Mouse (Mus musculus): ENCODE measurements around the gene Rhox2h. TPM values are rescaled to one million over a fixed set of nuclear protein-coding genes. Genes with fewer than 3 reads are reported as not detected.
"Not testable (repeated sequence)": the region's sequence is repeated elsewhere in the genome, so short reads cannot be mapped to it uniquely, and the experiment has no call there.

The Rhox2h gene
- polyA plus RNA-seq (2015; fragmentation: Nextera tagmentation; extraction: Ambion mirVana): not detected in 2 replicates

- H3K36me3 ChIP-seq (ENCODE audit: control insufficient read depth, insufficient read depth, low read length); H3K4me1 ChIP-seq (replicated peaks; ENCODE audit: control insufficient read depth, insufficient read depth); H3K4me2 ChIP-seq (replicated peaks; ENCODE audit: low read depth); ATAC-seq (ENCODE audit: low FRiP score, low TSS enrichment); H3K4me3 ChIP-seq (ENCODE audit: low read depth, low read length); DNase-seq (ENCODE audit: low spot score); H3K27ac ChIP-seq (replicated peaks); H3K9ac ChIP-seq (ENCODE audit: low read length); H3K9me3 ChIP-seq (ENCODE audit: control insufficient read depth, low read length); H3K27me3 ChIP-seq (ENCODE audit: control insufficient read depth, insufficient read depth, low read length): not testable (repeated sequence)
- 89% methylated on average over 8 of the region's 8 CpGs for WGBS
Observed at GRCm38 (mm10) chrX:37673177-37673576, at the start of gene Rhox2h. Gene Rhox2h, minus strand, starts transcription at chrX:37673277.

- no peaks in the 10 kb centered on the region for H3K4me1 ChIP-seq (replicated peaks; ENCODE audit: control insufficient read depth, insufficient read depth)
- H3K9me3 ChIP-seq (ENCODE audit: control insufficient read depth, low read length): no peaks in the 10 kb centered on the region
- no peaks in the 10 kb centered on the region for H3K27me3 ChIP-seq (ENCODE audit: control insufficient read depth, insufficient read depth, low read length)
- no peak overlapping the region for H3K27ac ChIP-seq (replicated peaks)
- no peaks in the 10 kb centered on the region for H3K36me3 ChIP-seq (ENCODE audit: control insufficient read depth, insufficient read depth, low read length)
- 55% methylated on average over 3 of the region's 3 CpGs for WGBS
- DNase-seq (ENCODE audit: low spot score) (no peak), ATAC-seq (ENCODE audit: low FRiP score, low TSS enrichment) (no peak)
- H3K4me2 ChIP-seq (replicated peaks; ENCODE audit: low read depth): no peak overlapping the region
- H3K4me3 ChIP-seq (ENCODE audit: low read depth, low read length): no peak overlapping the region
- no peak for TF ChIP-seq CTCF (IDR thresholded peaks at IDR 0.05; ENCODE audit: low read depth)
- no peak for TF ChIP-seq EP300 (optimal IDR thresholded peaks at IDR 0.05)
- H3K9ac ChIP-seq (ENCODE audit: low read length): no peak overlapping the region
Observed at GRCm38 (mm10) chrX:37701821-37702387, 28.8 kb upstream of the Rhox2h start.

- WGBS: 66% methylated on average over 2 of the region's 2 CpGs
Observed at GRCm38 (mm10) chrX:37692261-37692660, 19.2 kb upstream of the Rhox2h start.

GRCm38 (mm10) chrX:37683031-37683715, 10.1 kb upstream of the Rhox2h start:
- H3K4me1 ChIP-seq (replicated peaks; ENCODE audit: control insufficient read depth, insufficient read depth): no peaks in the 10 kb centered on the region
- no peaks in the 10 kb centered on the region for H3K36me3 ChIP-seq (ENCODE audit: control insufficient read depth, insufficient read depth, low read length)
- no peak overlapping the region for H3K27ac ChIP-seq (replicated peaks)
- no peak overlapping the region for H3K9ac ChIP-seq (ENCODE audit: low read length)
- TF ChIP-seq CTCF (IDR thresholded peaks at IDR 0.05; ENCODE audit: low read depth) (no peak), EP300 (optimal IDR thresholded peaks at IDR 0.05) (no peak)
- DNase-seq (ENCODE audit: low spot score) (no peak), ATAC-seq (ENCODE audit: low FRiP score, low TSS enrichment) (no peak)
- H3K4me3 ChIP-seq (ENCODE audit: low read depth, low read length): no peak overlapping the region
- 83% methylated on average over 24 of the region's 24 CpGs for WGBS
- H3K27me3 ChIP-seq (ENCODE audit: control insufficient read depth, insufficient read depth, low read length): no peaks in the 10 kb centered on the region
- H3K9me3 ChIP-seq (ENCODE audit: control insufficient read depth, low read length): no peaks in the 10 kb centered on the region
- H3K4me2 ChIP-seq (replicated peaks; ENCODE audit: low read depth): no peak overlapping the region

More at GRCm38 (mm10) chrX:37692261-37692660, 19.2 kb upstream of the Rhox2h start:
- no peak overlapping the region for H3K4me2 ChIP-seq (replicated peaks; ENCODE audit: low read depth)
- H3K4me3 ChIP-seq (ENCODE audit: low read depth, low read length): no peak overlapping the region
- no peaks in the 10 kb centered on the region for H3K4me1 ChIP-seq (replicated peaks; ENCODE audit: control insufficient read depth, insufficient read depth)
- no peaks in the 10 kb centered on the region for H3K27me3 ChIP-seq (ENCODE audit: control insufficient read depth, insufficient read depth, low read length)
- no peak overlapping the region for H3K27ac ChIP-seq (replicated peaks)
- H3K9ac ChIP-seq (ENCODE audit: low read length): no peak overlapping the region
- DNase-seq (ENCODE audit: low spot score): no peak
- no peaks in the 10 kb centered on the region for H3K9me3 ChIP-seq (ENCODE audit: control insufficient read depth, low read length)
- TF ChIP-seq CTCF (IDR thresholded peaks at IDR 0.05; ENCODE audit: low read depth) (no peak), EP300 (optimal IDR thresholded peaks at IDR 0.05) (no peak)
- no peak for ATAC-seq (ENCODE audit: low FRiP score, low TSS enrichment)
- H3K36me3 ChIP-seq (ENCODE audit: control insufficient read depth, insufficient read depth, low read length): no peaks in the 10 kb centered on the region

- H3K9me3 ChIP-seq (ENCODE audit: control insufficient read depth, low read length); H3K36me3 ChIP-seq (ENCODE audit: control insufficient read depth, insufficient read depth, low read length); H3K4me2 ChIP-seq (replicated peaks; ENCODE audit: low read depth); H3K27me3 ChIP-seq (ENCODE audit: control insufficient read depth, insufficient read depth, low read length); H3K4me1 ChIP-seq (replicated peaks; ENCODE audit: control insufficient read depth, insufficient read depth); H3K4me3 ChIP-seq (ENCODE audit: low read depth, low read length); ATAC-seq (ENCODE audit: low FRiP score, low TSS enrichment); DNase-seq (ENCODE audit: low spot score); H3K27ac ChIP-seq (replicated peaks); H3K9ac ChIP-seq (ENCODE audit: low read length): not testable (repeated sequence)
- 100% methylated on average over 1 of the region's 3 CpGs for WGBS
Observed at GRCm38 (mm10) chrX:37668664-37669063, 4.4 kb downstream of the Rhox2h start, which contains the start of gene Rhox3h. Gene Rhox3h, minus strand, starts transcription at chrX:37668764.

GRCm38 (mm10) chrX:37651227-37651626, 21.9 kb downstream of the Rhox2h start, which contains the start of gene Rhox4g:
Gene Rhox4g, minus strand, starts transcription at chrX:37651327.
- H3K27me3 ChIP-seq (ENCODE audit: control insufficient read depth, insufficient read depth, low read length); DNase-seq (ENCODE audit: low spot score); H3K4me2 ChIP-seq (replicated peaks; ENCODE audit: low read depth); ATAC-seq (ENCODE audit: low FRiP score, low TSS enrichment); H3K36me3 ChIP-seq (ENCODE audit: control insufficient read depth, insufficient read depth, low read length); H3K4me3 ChIP-seq (ENCODE audit: low read depth, low read length); H3K9me3 ChIP-seq (ENCODE audit: control insufficient read depth, low read length); H3K4me1 ChIP-seq (replicated peaks; ENCODE audit: control insufficient read depth, insufficient read depth); H3K27ac ChIP-seq (replicated peaks); H3K9ac ChIP-seq (ENCODE audit: low read length): not testable (repeated sequence)
- WGBS: 91% methylated on average over 14 of the region's 20 CpGs

- ATAC-seq (ENCODE audit: low FRiP score, low TSS enrichment); H3K4me3 ChIP-seq (ENCODE audit: low read depth, low read length); DNase-seq (ENCODE audit: low spot score): not testable (repeated sequence)
Observed at GRCm38 (mm10) chrX:37643370-37643769, 29.7 kb downstream of the Rhox2h start, which contains the start of gene Rhox2g. Gene Rhox2g, minus strand, starts transcription at chrX:37643470.

GRCm38 (mm10) chrX:37628512-37628911, 44.6 kb downstream of the Rhox2h start, which contains the start of gene Rhox3g:
Gene Rhox3g, minus strand, starts transcription at chrX:37628612.
- H3K36me3 ChIP-seq (ENCODE audit: control insufficient read depth, insufficient read depth, low read length); H3K27me3 ChIP-seq (ENCODE audit: control insufficient read depth, insufficient read depth, low read length); H3K4me2 ChIP-seq (replicated peaks; ENCODE audit: low read depth); H3K4me1 ChIP-seq (replicated peaks; ENCODE audit: control insufficient read depth, insufficient read depth); H3K4me3 ChIP-seq (ENCODE audit: low read depth, low read length); H3K27ac ChIP-seq (replicated peaks); DNase-seq (ENCODE audit: low spot score); H3K9me3 ChIP-seq (ENCODE audit: control insufficient read depth, low read length); H3K9ac ChIP-seq (ENCODE audit: low read length); ATAC-seq (ENCODE audit: low FRiP score, low TSS enrichment): not testable (repeated sequence)
- WGBS: 89% methylated on average over 2 of the region's 2 CpGs

More at GRCm38 (mm10) chrX:37643370-37643769, 29.7 kb downstream of the Rhox2h start, which contains the start of gene Rhox2g:
- not testable (repeated sequence) for H3K27ac ChIP-seq (replicated peaks); H3K36me3 ChIP-seq (ENCODE audit: control insufficient read depth, insufficient read depth, low read length); H3K27me3 ChIP-seq (ENCODE audit: control insufficient read depth, insufficient read depth, low read length); H3K9me3 ChIP-seq (ENCODE audit: control insufficient read depth, low read length); H3K4me1 ChIP-seq (replicated peaks; ENCODE audit: control insufficient read depth, insufficient read depth); H3K4me2 ChIP-seq (replicated peaks; ENCODE audit: low read depth); H3K9ac ChIP-seq (ENCODE audit: low read length)
- 89% methylated on average over 6 of the region's 6 CpGs for WGBS
